Mouse (Mus musculus): ENCODE measurements at regions not wholly inside any gene's neighbourhood (a gene's known extent, or its start where the extent isn't known, plus 50 kb on each side); places are given as distances from the start of the nearest gene placed in this dataset.
A peak's percentile ranks its signal among the peaks of the same experiment; 100 is the strongest.

DNA sequence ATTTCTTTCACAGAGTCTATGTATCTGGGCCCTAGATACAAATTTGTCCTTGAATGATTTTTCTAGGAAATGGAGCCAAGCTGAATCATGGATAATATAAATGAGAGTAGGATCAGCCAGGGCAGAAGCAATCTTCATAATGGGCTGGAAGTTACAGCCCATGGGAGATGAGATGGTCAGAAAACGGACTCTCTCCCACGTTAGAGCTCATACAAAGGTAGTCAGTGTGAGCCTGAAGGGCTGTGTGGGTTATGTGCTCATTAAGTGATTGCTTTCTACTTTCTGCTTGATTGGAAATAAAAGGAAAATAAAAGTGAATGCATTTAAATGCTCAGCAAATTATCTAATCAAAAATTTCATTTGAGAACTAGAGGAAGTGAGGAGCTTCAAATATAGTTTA, 2017.1 kb upstream of the Pcdh20 start:
- H3K9ac ChIP-seq (ENCODE audit: insufficient read depth, low read depth, low read length, poor library complexity, severe bottlenecking): no peak overlapping the region
- no peak for TF ChIP-seq ZC3H11A (IDR thresholded peaks at IDR 0.05; ENCODE audit: borderline replicate concordance, low read depth, low read length)
- TF ChIP-seq MAFK (IDR thresholded peaks at IDR 0.05; ENCODE audit: insufficient read depth, low read depth, low read length): no peak
- no peak for TF ChIP-seq CHD2 (IDR thresholded peaks at IDR 0.05; ENCODE audit: low read depth, low read length)
- TF ChIP-seq HCFC1 (IDR thresholded peaks at IDR 0.05; ENCODE audit: borderline replicate concordance, insufficient read depth, low read length): no peak
- TF ChIP-seq ZNF384 (IDR thresholded peaks at IDR 0.05; ENCODE audit: low read depth, low read length): no peak
- no peak overlapping the region for H3K4me3 ChIP-seq (ENCODE audit: insufficient read depth in 1 of 2, low read depth in 1 of 2, low read length in 2 of 2, poor library complexity in 1 of 2, severe bottlenecking in 1 of 2)
- H3K36me3 ChIP-seq (ENCODE audit: control insufficient read depth, insufficient read depth, low read length, poor library complexity, severe bottlenecking): no peaks in the 10 kb centered on the region
- no peak for DNase-seq (ENCODE audit: low read depth, low spot score)
- no peak overlapping the region for H3K27ac ChIP-seq (ENCODE audit: insufficient read depth, low read depth, low read length, poor library complexity, severe bottlenecking)
- H3K9me3 ChIP-seq (ENCODE audit: control insufficient read depth, insufficient read depth, low read depth, low read length): no peaks in the 10 kb centered on the region
- in situ Hi-C loops (cut with MboI; ENCODE audit: low sequenced_read_pairs in 2 of 2, unreplicated experiment in 2 of 2): no loop called here
- no peaks in the 10 kb centered on the region for H3K4me1 ChIP-seq (ENCODE audit: control insufficient read depth in 2 of 2, insufficient read depth in 2 of 2, low read length in 2 of 2, poor library complexity in 1 of 2)

DNA sequence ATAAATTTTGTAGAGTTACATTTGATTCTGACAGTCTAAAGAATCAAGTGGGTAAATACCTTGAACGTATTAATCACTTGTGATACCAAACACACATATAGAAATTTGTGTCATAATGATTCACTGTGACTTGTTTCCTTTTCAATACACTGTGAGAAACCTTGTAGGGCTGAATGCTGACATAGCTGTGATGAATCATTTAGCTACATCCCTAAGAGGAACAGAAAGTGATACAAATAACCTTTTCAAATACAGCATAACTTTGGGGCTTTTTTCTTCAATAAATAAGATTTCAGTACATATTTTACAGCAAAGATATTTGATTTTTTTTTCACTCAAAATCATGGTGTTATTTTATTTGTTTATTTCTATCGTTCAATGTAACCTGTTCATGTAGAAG, 1976.8 kb upstream of the Pcdh20 start:
- TF ChIP-seq MAFK (IDR thresholded peaks at IDR 0.05; ENCODE audit: insufficient read depth, low read depth, low read length) (no peak), HCFC1 (IDR thresholded peaks at IDR 0.05; ENCODE audit: borderline replicate concordance, insufficient read depth, low read length) (no peak), ZC3H11A (IDR thresholded peaks at IDR 0.05; ENCODE audit: borderline replicate concordance, low read depth, low read length) (no peak), CHD2 (IDR thresholded peaks at IDR 0.05; ENCODE audit: low read depth, low read length) (no peak), ZNF384 (IDR thresholded peaks at IDR 0.05; ENCODE audit: low read depth, low read length) (no peak)
- in situ Hi-C loops (cut with MboI; ENCODE audit: low sequenced_read_pairs in 2 of 2, unreplicated experiment in 2 of 2): no loop called here
- no peak for DNase-seq (ENCODE audit: low read depth, low spot score)

DNA sequence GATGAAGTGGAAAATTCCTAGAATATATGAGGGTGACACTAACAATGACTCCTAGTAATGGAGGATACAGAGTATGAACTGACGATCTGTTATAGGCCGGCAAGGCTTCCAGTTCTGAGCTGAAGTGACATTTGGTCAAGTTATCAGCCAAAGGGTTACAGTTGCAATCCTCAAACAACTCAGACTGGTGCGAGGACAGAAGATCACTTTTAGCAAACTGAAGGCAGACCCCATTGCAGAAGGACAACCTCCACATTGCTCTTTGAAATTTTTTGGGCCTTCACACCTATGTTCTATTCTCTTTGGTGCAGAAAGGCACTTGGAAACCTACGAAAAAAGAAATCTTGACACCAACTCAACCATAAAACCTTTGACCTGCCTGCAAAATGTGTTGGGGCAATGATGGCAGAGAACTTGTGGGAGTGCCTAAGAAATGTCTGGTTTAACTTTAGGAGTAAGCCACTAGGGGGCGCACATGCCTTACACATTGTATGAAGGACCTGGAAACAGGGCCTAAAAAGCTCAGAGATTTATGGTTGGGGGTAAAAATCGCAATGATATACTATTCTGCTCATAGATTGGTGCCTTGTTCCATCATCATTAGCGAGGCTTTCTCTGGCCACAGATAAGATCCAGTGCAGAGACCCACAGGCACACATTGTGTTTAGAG, 1961.8 kb upstream of the Pcdh20 start:
- Histone ChIP-seq H3K4me3 (ENCODE audit: insufficient read depth in 1 of 2, low read depth in 1 of 2, low read length in 2 of 2, poor library complexity in 1 of 2, severe bottlenecking in 1 of 2) (no peak overlapping the region), H3K4me1 (ENCODE audit: control insufficient read depth in 2 of 2, insufficient read depth in 2 of 2, low read length in 2 of 2, poor library complexity in 1 of 2) (no peaks in the 10 kb centered on the region), H3K9me3 (ENCODE audit: control insufficient read depth, insufficient read depth, low read depth, low read length) (no peaks in the 10 kb centered on the region), H3K36me3 (ENCODE audit: control insufficient read depth, insufficient read depth, low read length, poor library complexity, severe bottlenecking) (no peaks in the 10 kb centered on the region), H3K27ac (ENCODE audit: insufficient read depth, low read depth, low read length, poor library complexity, severe bottlenecking) (no peak overlapping the region), H3K9ac (ENCODE audit: insufficient read depth, low read depth, low read length, poor library complexity, severe bottlenecking) (no peak overlapping the region)
- in situ Hi-C loops (cut with MboI; ENCODE audit: low sequenced_read_pairs in 2 of 2, unreplicated experiment in 2 of 2): no loop called here
- DNase-seq (ENCODE audit: low read depth, low spot score): peak; percentile 71
- TF ChIP-seq ZC3H11A (IDR thresholded peaks at IDR 0.05; ENCODE audit: borderline replicate concordance, low read depth, low read length) (peak; percentile 58; the same call in 1 of the 2 replicates), CHD2 (IDR thresholded peaks at IDR 0.05; ENCODE audit: low read depth, low read length) (no peak)

More for the DNA sequence above, 1976.8 kb upstream of the Pcdh20 start:
- H3K4me3 ChIP-seq (ENCODE audit: insufficient read depth in 1 of 2, low read depth in 1 of 2, low read length in 2 of 2, poor library complexity in 1 of 2, severe bottlenecking in 1 of 2): no peak overlapping the region
- H3K9me3 ChIP-seq (ENCODE audit: control insufficient read depth, insufficient read depth, low read depth, low read length): no peaks in the 10 kb centered on the region
- no peak overlapping the region for H3K27ac ChIP-seq (ENCODE audit: insufficient read depth, low read depth, low read length, poor library complexity, severe bottlenecking)
- no peak overlapping the region for H3K9ac ChIP-seq (ENCODE audit: insufficient read depth, low read depth, low read length, poor library complexity, severe bottlenecking)
- no peaks in the 10 kb centered on the region for H3K36me3 ChIP-seq (ENCODE audit: control insufficient read depth, insufficient read depth, low read length, poor library complexity, severe bottlenecking)
- H3K4me1 ChIP-seq (ENCODE audit: control insufficient read depth in 2 of 2, insufficient read depth in 2 of 2, low read length in 2 of 2, poor library complexity in 1 of 2): no peaks in the 10 kb centered on the region

DNA sequence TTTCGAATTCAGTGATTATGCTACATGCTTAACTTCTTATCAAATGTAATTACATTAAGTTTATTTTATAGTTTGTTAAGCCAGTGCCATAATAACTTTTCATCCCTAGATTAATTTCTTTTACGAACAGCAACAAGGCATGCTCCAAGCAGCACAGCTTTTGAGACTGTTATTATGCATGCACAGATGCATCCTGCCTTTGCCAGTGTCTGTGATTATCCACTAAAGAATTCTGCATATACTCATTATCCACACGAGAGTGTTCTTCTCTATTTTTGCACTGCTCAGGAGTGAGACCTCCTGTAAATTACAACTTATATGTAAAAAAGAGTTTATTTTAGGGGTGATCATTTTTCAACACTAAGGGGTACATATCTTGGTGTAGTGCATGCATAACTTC, 1941.5 kb upstream of the Pcdh20 start:
- no peaks in the 10 kb centered on the region for H3K4me1 ChIP-seq (ENCODE audit: control insufficient read depth in 2 of 2, insufficient read depth in 2 of 2, low read length in 2 of 2, poor library complexity in 1 of 2)
- H3K4me3 ChIP-seq (ENCODE audit: insufficient read depth in 1 of 2, low read depth in 1 of 2, low read length in 2 of 2, poor library complexity in 1 of 2, severe bottlenecking in 1 of 2): no peak overlapping the region
- no peaks in the 10 kb centered on the region for H3K36me3 ChIP-seq (ENCODE audit: control insufficient read depth, insufficient read depth, low read length, poor library complexity, severe bottlenecking)
- DNase-seq (ENCODE audit: low read depth, low spot score): no peak
- H3K9ac ChIP-seq (ENCODE audit: insufficient read depth, low read depth, low read length, poor library complexity, severe bottlenecking): no peak overlapping the region
- H3K9me3 ChIP-seq (ENCODE audit: control insufficient read depth, insufficient read depth, low read depth, low read length): no peaks in the 10 kb centered on the region
- TF ChIP-seq HCFC1 (IDR thresholded peaks at IDR 0.05; ENCODE audit: borderline replicate concordance, insufficient read depth, low read length) (no peak), MAFK (IDR thresholded peaks at IDR 0.05; ENCODE audit: insufficient read depth, low read depth, low read length) (no peak), CHD2 (IDR thresholded peaks at IDR 0.05; ENCODE audit: low read depth, low read length) (no peak), ZNF384 (IDR thresholded peaks at IDR 0.05; ENCODE audit: low read depth, low read length) (no peak), ZC3H11A (IDR thresholded peaks at IDR 0.05; ENCODE audit: borderline replicate concordance, low read depth, low read length) (no peak)
- in situ Hi-C loops (cut with MboI; ENCODE audit: low sequenced_read_pairs in 2 of 2, unreplicated experiment in 2 of 2): no loop called here
- H3K27ac ChIP-seq (ENCODE audit: insufficient read depth, low read depth, low read length, poor library complexity, severe bottlenecking): no peak overlapping the region

DNA sequence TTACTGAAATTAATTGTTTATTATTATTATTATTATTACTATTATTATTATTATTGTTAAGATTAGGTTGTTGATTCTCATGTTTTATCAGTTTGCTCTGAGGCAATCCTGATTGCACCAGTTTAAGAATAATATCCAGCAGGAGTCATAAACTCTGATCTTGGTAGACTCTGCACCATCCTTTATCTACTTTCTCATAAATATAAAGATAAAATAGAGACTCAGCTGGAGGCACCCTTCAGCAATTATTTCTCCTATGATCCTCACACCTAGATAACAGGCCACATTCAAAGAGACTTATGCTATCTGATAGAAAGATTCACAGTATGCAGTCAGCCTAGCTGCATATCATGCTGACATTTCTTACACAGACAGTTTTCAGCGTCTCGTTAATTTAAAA, 1935.2 kb upstream of the Pcdh20 start:
- in situ Hi-C loops (cut with MboI; ENCODE audit: low sequenced_read_pairs in 2 of 2, unreplicated experiment in 2 of 2): no loop called here
- H3K4me1 ChIP-seq (ENCODE audit: control insufficient read depth in 2 of 2, insufficient read depth in 2 of 2, low read length in 2 of 2, poor library complexity in 1 of 2): no peaks in the 10 kb centered on the region
- no peak overlapping the region for H3K4me3 ChIP-seq (ENCODE audit: insufficient read depth in 1 of 2, low read depth in 1 of 2, low read length in 2 of 2, poor library complexity in 1 of 2, severe bottlenecking in 1 of 2)
- no peaks in the 10 kb centered on the region for H3K36me3 ChIP-seq (ENCODE audit: control insufficient read depth, insufficient read depth, low read length, poor library complexity, severe bottlenecking)
- DNase-seq (ENCODE audit: low read depth, low spot score): no peak
- H3K9ac ChIP-seq (ENCODE audit: insufficient read depth, low read depth, low read length, poor library complexity, severe bottlenecking): no peak overlapping the region
- no peak for TF ChIP-seq ZNF384 (IDR thresholded peaks at IDR 0.05; ENCODE audit: low read depth, low read length)
- TF ChIP-seq HCFC1 (IDR thresholded peaks at IDR 0.05; ENCODE audit: borderline replicate concordance, insufficient read depth, low read length): no peak
- no peak for TF ChIP-seq MAFK (IDR thresholded peaks at IDR 0.05; ENCODE audit: insufficient read depth, low read depth, low read length)
- no peak for TF ChIP-seq ZC3H11A (IDR thresholded peaks at IDR 0.05; ENCODE audit: borderline replicate concordance, low read depth, low read length)
- TF ChIP-seq CHD2 (IDR thresholded peaks at IDR 0.05; ENCODE audit: low read depth, low read length): no peak
- H3K27ac ChIP-seq (ENCODE audit: insufficient read depth, low read depth, low read length, poor library complexity, severe bottlenecking): no peak overlapping the region
- no peaks in the 10 kb centered on the region for H3K9me3 ChIP-seq (ENCODE audit: control insufficient read depth, insufficient read depth, low read depth, low read length)

Data from ES-E14 (cell line).